Mouse (Mus musculus) small intestine, adult 2 months (tissue): ENCODE results near the gene Cfap54.

Experiments used
- CTCF ChIP-seq: fragments of 200-500 bp; IDR thresholded peaks from 2 replicates; pipeline ENCODE4 v1.5.1; 2012; ENCODE audit warnings: low read depth, mild to moderate bottlenecking, control low read depth, inconsistent platforms, low read length, moderate library complexity, mixed read lengths; ENCODE audit not compliant: insufficient replicate concordance, insufficient read length; ENCODE audit errors: extremely low read depth
- POLR2A ChIP-seq: fragments of 200-500 bp; IDR thresholded peaks from 2 replicates; pipeline ENCODE4 v1.6.1; 2012; ENCODE audit warnings: low read depth, mild to moderate bottlenecking, control low read depth, inconsistent platforms, low read length, moderate library complexity

DNA sequence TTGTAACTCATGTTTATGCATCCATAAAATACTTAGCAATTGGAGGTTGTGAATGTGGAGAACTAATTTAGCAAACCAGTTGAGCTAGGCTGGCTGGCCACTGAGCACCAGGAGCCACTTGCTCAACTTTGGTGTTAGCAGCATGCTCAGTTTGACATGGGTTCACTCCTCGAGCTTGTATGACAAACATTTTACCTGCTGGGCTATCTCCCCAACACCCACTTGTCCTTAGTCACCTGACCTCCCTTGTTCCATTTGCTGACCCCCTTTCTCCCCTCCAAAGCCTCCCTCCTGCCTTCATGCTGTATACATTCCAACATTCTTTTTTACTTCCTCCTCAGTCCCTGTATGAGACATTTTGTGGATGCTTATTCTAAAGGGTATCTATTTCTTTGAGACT lies 139.8 kb downstream of the Cfap54 start:
- no peak for TF ChIP-seq POLR2A
- no peak for TF ChIP-seq CTCF
